Mouse (Mus musculus): Measurements from ENCODE around the gene Lancl1. TPM values are rescaled to one million over a fixed set of nuclear protein-coding genes. Genes with fewer than 3 reads are reported as not detected.

The Lancl1 gene
- polyA plus RNA-seq, 1 experiment from 2014 or later, result 82.5 TPM

GRCm38 (mm10) chr1:66975456-66975855, 63.2 kb downstream of the Lancl1 start:
- ATAC-seq (replicated peaks; ENCODE audit: low FRiP score), result no peak
- H3K4me1 ChIP-seq, result no peaks in the 10 kb centered on the region
- H3K4me3 ChIP-seq (replicated peaks), result no peak overlapping the region
- no peak overlapping the region for H3K9ac ChIP-seq
- H3K27me3 ChIP-seq, result no peaks in the 10 kb centered on the region
- no peak overlapping the region for H3K4me2 ChIP-seq
- 82% methylated on average over 2 of the region's 2 CpGs for WGBS
- no peaks in the 10 kb centered on the region for H3K9me3 ChIP-seq (replicated peaks)
- H3K27ac ChIP-seq, result no peak overlapping the region
- no peaks in the 10 kb centered on the region for H3K36me3 ChIP-seq

DNA sequence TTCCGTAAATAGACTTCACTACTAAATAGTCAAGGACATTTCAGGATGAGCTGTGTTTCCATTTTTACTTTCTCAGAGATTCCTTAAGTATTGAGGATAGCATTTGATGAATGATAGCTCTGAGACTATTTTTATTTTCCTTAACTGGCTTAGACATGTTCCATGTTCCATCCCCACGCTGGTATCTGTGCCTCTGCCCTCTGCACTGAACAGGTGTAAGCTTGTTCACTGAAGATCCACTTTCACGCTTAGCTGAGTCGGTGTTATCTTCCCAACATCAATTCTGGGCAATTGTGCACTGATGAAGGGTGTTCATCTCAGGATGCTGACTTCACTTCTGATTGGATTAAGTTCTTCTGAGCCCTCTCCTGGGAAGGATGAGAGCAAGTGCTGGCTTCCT, 73.8 kb downstream of the Lancl1 start:
- ATAC-seq (replicated peaks; ENCODE audit: low FRiP score), result no peak
- no peaks in the 10 kb centered on the region for H3K9me3 ChIP-seq (replicated peaks)
- H3K4me3 ChIP-seq (replicated peaks), result no peak overlapping the region
- no peak overlapping the region for H3K27ac ChIP-seq
- no peaks in the 10 kb centered on the region for H3K36me3 ChIP-seq
- WGBS, result 70% methylated on average over 4 of the region's 4 CpGs
- H3K4me1 ChIP-seq, result no peaks in the 10 kb centered on the region
- H3K27me3 ChIP-seq, result no peaks in the 10 kb centered on the region
- H3K4me2 ChIP-seq, result no peak overlapping the region
- no peak overlapping the region for H3K9ac ChIP-seq

GRCm38 (mm10) chr1:66960536-66961243, 78.0 kb downstream of the Lancl1 start:
- H3K4me2 ChIP-seq, result no peak overlapping the region
- 0 out of 2 replicates have a peak, but pooled peaks cover 2% of the 10 kb centered on the region for H3K9me3 ChIP-seq (replicated peaks)
- no peaks in the 10 kb centered on the region for H3K36me3 ChIP-seq
- H3K27ac ChIP-seq, result no peak overlapping the region
- H3K9ac ChIP-seq, result no peak overlapping the region
- H3K27me3 ChIP-seq, result no peaks in the 10 kb centered on the region
- ATAC-seq (replicated peaks; ENCODE audit: low FRiP score), result no peak
- H3K4me1 ChIP-seq, result no peaks in the 10 kb centered on the region
- H3K4me3 ChIP-seq (replicated peaks), result no peak overlapping the region
- WGBS, result 57% methylated on average over 8 of the region's 8 CpGs

DNA sequence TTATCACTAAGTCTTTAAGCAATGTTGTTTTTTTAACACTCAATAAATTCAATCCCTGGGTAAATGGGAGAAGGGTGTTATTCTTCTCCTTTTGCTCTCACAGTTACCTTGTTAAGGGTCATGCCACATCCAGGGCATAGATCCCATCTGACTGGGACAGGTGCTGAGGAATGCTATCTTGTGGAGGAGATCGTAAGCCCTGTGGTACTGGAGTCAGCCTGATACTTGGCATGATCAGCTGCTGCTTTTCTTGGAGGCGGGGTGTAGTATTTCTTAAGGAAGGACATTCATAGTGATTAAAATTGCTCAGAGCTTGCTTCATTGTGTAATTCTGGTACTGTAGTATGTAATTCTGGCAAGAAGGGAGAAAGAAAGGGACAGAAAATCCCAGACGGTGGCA, 81.3 kb downstream of the Lancl1 start:
- Histone ChIP-seq H3K36me3 (no peaks in the 10 kb centered on the region), H3K9ac (no peak overlapping the region), H3K4me1 (no peaks in the 10 kb centered on the region), H3K4me2 (no peak overlapping the region), H3K4me3 (replicated peaks) (no peak overlapping the region), H3K27me3 (no peaks in the 10 kb centered on the region), H3K9me3 (replicated peaks) (0 out of 2 replicates have a peak, but pooled peaks cover 2% of the 10 kb centered on the region), H3K27ac (no peak overlapping the region)
- 85% methylated on average over 3 of the region's 3 CpGs for WGBS
- ATAC-seq (replicated peaks; ENCODE audit: low FRiP score), result no peak

DNA sequence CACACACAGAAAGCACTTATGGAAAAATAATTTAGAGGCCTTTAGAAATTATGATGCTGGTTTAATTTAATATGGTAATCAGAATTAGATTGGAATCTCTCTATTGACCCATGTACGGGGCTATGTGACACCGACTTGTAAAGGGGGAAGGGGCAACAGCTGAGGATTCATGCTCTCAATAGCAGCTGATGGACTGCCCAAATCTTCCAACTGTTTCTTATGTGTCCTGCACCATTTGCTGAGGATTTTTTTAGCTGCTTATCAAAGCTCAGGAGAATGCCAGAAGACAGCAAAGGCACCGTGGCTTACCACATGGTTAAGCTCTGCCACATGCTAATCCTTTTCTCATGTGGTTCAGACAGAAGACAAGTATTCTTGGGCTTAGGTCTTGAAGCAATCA, 87.6 kb downstream of the Lancl1 start:
- Histone ChIP-seq H3K4me1 (no peaks in the 10 kb centered on the region), H3K9me3 (replicated peaks) (0 out of 2 replicates have a peak, but pooled peaks cover 2% of the 10 kb centered on the region), H3K9ac (no peak overlapping the region), H3K36me3 (no peaks in the 10 kb centered on the region), H3K27ac (no peak overlapping the region), H3K27me3 (no peaks in the 10 kb centered on the region), H3K4me3 (replicated peaks) (no peak overlapping the region), H3K4me2 (no peak overlapping the region)
- 87% methylated on average over 3 of the region's 3 CpGs for whole genome bisulfite sequencing
- no peak for ATAC-seq (replicated peaks; ENCODE audit: low FRiP score)

Other genes with a start within 250 kb of the Lancl1 start
- gene Kansl1l, start 221.3 kb downstream of the Lancl1 start, polyA plus RNA-seq (2015; fragmentation: Nextera tagmentation; extraction: Ambion mirVana), result 16.3 and 20.1 TPM in 2 replicates
- 121 and 125 TPM in 2 replicates for gene Acadl, start 175.6 kb downstream of the Lancl1 start, polyA plus RNA-seq (2015; fragmentation: Nextera tagmentation; extraction: Ambion mirVana)
- 51.7 and 109 TPM in 2 replicates for gene Myl1, start 93.5 kb downstream of the Lancl1 start, polyA plus RNA-seq (2015; fragmentation: Nextera tagmentation; extraction: Ambion mirVana)
- 0.06 and 0.49 TPM in 2 replicates for gene Cps1, start 84.2 kb upstream of the Lancl1 start, polyA plus RNA-seq (2015; fragmentation: Nextera tagmentation; extraction: Ambion mirVana)

All from kidney, embryonic 15.5 days (tissue).